Comparison of ENCODE assay signal across 14 mouse cellular contexts in the genomic region with DNA sequence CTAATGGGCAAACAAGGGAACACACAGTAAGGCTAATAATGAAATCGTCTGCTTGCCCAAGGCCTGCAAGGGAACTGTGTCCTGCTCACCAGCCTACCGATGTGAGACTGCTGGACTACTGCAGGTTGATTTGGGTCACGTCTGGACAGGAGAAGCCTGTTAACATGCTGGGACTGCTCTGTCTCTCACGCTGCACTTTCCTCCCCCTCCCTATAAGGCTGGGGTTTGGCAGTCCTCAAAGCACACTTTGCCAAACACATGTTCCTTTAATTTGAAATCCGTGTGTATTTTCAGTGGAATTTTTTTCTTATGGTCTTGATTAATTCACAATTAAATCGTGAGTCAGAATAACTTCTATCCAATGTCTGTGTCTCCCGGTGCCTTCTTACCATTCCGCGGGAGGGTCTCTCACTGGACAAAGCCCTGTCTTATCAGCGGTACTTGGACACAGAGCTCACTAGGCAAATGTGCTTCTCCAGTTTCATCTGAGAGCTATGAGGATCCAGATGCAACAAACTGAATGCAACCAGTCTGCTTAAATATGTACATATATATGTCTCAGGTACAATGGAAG.
A peak's percentile ranks its signal among the peaks of the same experiment; 100 is the strongest.
DNase-seq lines count a peak whose midpoint lies in the region; ATAC-seq and TF ChIP-seq lines count a peak whose summit lies in the region.
"Had no signal": no experiment of that assay in that cellular context is flagged by ENCODE, and none has a peak within 500 bp of the region (broad histone marks: within the 10 kb centered on the region; RNA-seq: fewer than 3 reads in every experiment).

No protein-coding gene starts in this region.

- peak overlapping the region; percentile 60; the same call in 1 of the 2 replicates for H3K27ac ChIP-seq in embryonic facial prominence, embryonic 13.5 days
- H3K27ac ChIP-seq in embryonic facial prominence, embryonic 10.5 days (replicated peaks): no peak overlapping the region
- peak overlapping the region; percentile 47 for H3K27ac ChIP-seq in heart, embryonic 15.5 days
- H3K27ac ChIP-seq: kidney, embryonic 15.5 days; liver, embryonic 13.5 days; neural tube, embryonic 12.5 days had no signal

- TF ChIP-seq CTCF in brain, embryonic 14.5 days (IDR thresholded peaks at IDR 0.05; ENCODE audit: borderline replicate concordance, extremely low read depth, insufficient read depth, insufficient read length): no peak

- 38% methylated on average over 10 of the region's 10 CpGs for WGBS in embryonic facial prominence, embryonic 13.5 days
- WGBS in embryonic facial prominence, embryonic 10.5 days: 83% methylated on average over 10 of the region's 10 CpGs
- WGBS in heart, embryonic 15.5 days: 44% methylated on average over 10 of the region's 10 CpGs

- H3K36me3 ChIP-seq in embryonic facial prominence, embryonic 13.5 days: no peaks in the 10 kb centered on the region
- H3K36me3 ChIP-seq in embryonic facial prominence, embryonic 10.5 days (replicated peaks): no peaks in the 10 kb centered on the region
- H3K36me3 ChIP-seq in heart, embryonic 15.5 days: no peaks in the 10 kb centered on the region
- H3K36me3 ChIP-seq: kidney, embryonic 15.5 days; liver, embryonic 13.5 days; neural tube, embryonic 12.5 days had no signal

- H3K4me1 ChIP-seq in embryonic facial prominence, embryonic 13.5 days: peaks cover 41% of the 10 kb centered on the region
- H3K4me1 ChIP-seq in embryonic facial prominence, embryonic 10.5 days: peaks cover 15% of the 10 kb centered on the region
- H3K4me1 ChIP-seq in heart, embryonic 15.5 days (replicated peaks): peaks cover 9% of the 10 kb centered on the region; the same call in 1 of the 2 replicates
- H3K4me1 ChIP-seq: kidney, embryonic 15.5 days; liver, embryonic 13.5 days; neural tube, embryonic 12.5 days had no signal

- DNase-seq in embryonic facial prominence, embryonic 10.5 days (ENCODE audit: low spot score): no peak
- peak; percentile 31 for DNase-seq in layer of hippocampus, adult 11-12 months (ENCODE audit: low spot score)
- no peak for DNase-seq in layer of hippocampus, adult 8-10 months (ENCODE audit: low spot score in 2 of 2)
- peak; percentile 60 for DNase-seq in brain, embryonic 14.5 days (ENCODE audit: low read depth)
- DNase-seq in retina, embryonic 14.5 days (ENCODE audit: low spot score): no peak
- DNase-seq in cerebellum, adult 18-20 months: no peak
- DNase-seq: adrenal gland, postnatal 10 days; liver, embryonic 13.5 days; retina, postnatal 1 day had no signal

- no peak for ATAC-seq in embryonic facial prominence, embryonic 13.5 days (ENCODE audit: insufficient number of reproducible peaks, insufficient read depth, low FRiP score, low TSS enrichment, low read depth)
- ATAC-seq in heart, embryonic 15.5 days (replicated peaks; ENCODE audit: insufficient number of reproducible peaks, insufficient read depth, low FRiP score, low read depth): peak; percentile 68; the same call in 1 of the 2 replicates
- ATAC-seq: midbrain, embryonic 16.5 days had no signal

- H3K9ac ChIP-seq in embryonic facial prominence, embryonic 13.5 days: no peak overlapping the region
- no peak overlapping the region for H3K9ac ChIP-seq in heart, embryonic 15.5 days
- H3K9ac ChIP-seq: kidney, embryonic 15.5 days; liver, embryonic 13.5 days; neural tube, embryonic 12.5 days had no signal

- H3K9me3 ChIP-seq in embryonic facial prominence, embryonic 13.5 days: no peaks in the 10 kb centered on the region
- H3K9me3 ChIP-seq in embryonic facial prominence, embryonic 10.5 days: no peaks in the 10 kb centered on the region
- H3K9me3 ChIP-seq in heart, embryonic 15.5 days (replicated peaks): no peaks in the 10 kb centered on the region
- H3K9me3 ChIP-seq: kidney, embryonic 15.5 days; liver, embryonic 13.5 days; neural tube, embryonic 12.5 days had no signal

- no peak overlapping the region for H3K4me3 ChIP-seq in embryonic facial prominence, embryonic 13.5 days
- H3K4me3 ChIP-seq in embryonic facial prominence, embryonic 10.5 days: no peak overlapping the region
- no peak overlapping the region for H3K4me3 ChIP-seq in heart, embryonic 15.5 days
- H3K4me3 ChIP-seq: kidney, embryonic 15.5 days; liver, embryonic 13.5 days; neural tube, embryonic 12.5 days had no signal

- H3K27me3 ChIP-seq in embryonic facial prominence, embryonic 13.5 days: no peaks in the 10 kb centered on the region
- H3K27me3 ChIP-seq in embryonic facial prominence, embryonic 10.5 days (replicated peaks; ENCODE audit: low read depth, poor library complexity, severe bottlenecking): no peaks in the 10 kb centered on the region
- no peaks in the 10 kb centered on the region for H3K27me3 ChIP-seq in heart, embryonic 15.5 days
- H3K27me3 ChIP-seq: kidney, embryonic 15.5 days; liver, embryonic 13.5 days; neural tube, embryonic 12.5 days had no signal

- H3K4me2 ChIP-seq in embryonic facial prominence, embryonic 13.5 days: no peak overlapping the region
- no peak overlapping the region for H3K4me2 ChIP-seq in heart, embryonic 15.5 days
- H3K4me2 ChIP-seq: kidney, embryonic 15.5 days; liver, embryonic 13.5 days; neural tube, embryonic 12.5 days had no signal

- no peak for TF ChIP-seq POLR2A in brain, embryonic 14.5 days (IDR thresholded peaks at IDR 0.05; ENCODE audit: borderline replicate concordance, extremely low read depth, insufficient read depth, insufficient read length, poor library complexity, severe bottlenecking)

Comparison
In these comparisons a context has a peak if more than half of its experiments do, and no peak if none do; other contexts are left out.
1. DNase-seq: peak in layer of hippocampus, adult 11-12 months (single experiment) and brain, embryonic 14.5 days (single experiment); none in embryonic facial prominence, embryonic 10.5 days (single experiment), layer of hippocampus, adult 8-10 months (0 of 2), retina, embryonic 14.5 days (single experiment) and cerebellum, adult 18-20 months (0 of 2).